Mouse (Mus musculus): ENCODE measurements around the gene Zfyve1.

GRCm38 (mm10) chr12:83544791-83545190 lies 52.2 kb downstream of the Zfyve1 start:
- TF ChIP-seq POLR2A (IDR thresholded peaks at IDR 0.05; ENCODE audit: borderline replicate concordance, insufficient read depth, low read length) (no peak), CTCF (IDR thresholded peaks at IDR 0.05; ENCODE audit: borderline replicate concordance, insufficient read depth, low read depth, low read length) (no peak)
